Mouse (Mus musculus) ovary, adult 18-20 months (tissue): ENCODE measurements around the gene Olfr330.
"Not testable (repeated sequence)": the region's sequence is repeated elsewhere in the genome, so short reads cannot be mapped to it uniquely, and the experiment has no call there.

ENCODE experiments used
- DNase-seq: peaks from one replicate; pipeline ENCODE4 v3.0.0; 2022; ENCODE audit warnings: low spot score, mixed read lengths

Gene Olfr330

DNA sequence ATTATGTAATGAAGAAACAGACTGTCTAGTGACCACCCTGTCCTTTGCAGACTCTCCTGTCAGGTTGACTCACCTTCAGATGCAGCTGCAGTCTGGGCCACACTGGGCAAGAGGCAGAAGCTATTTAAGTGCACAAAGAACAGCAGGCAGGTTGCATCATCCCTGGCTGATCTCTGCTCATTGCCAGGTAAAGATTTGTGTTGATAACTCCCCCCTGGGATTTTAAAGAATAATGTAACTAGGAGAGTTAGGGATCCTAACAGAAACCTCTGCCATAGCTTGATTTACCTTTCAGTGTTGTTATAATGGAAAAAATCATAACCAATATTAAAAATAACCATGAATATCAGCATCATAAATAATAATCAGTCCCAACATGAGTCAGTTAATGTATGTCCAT lies at the start of gene Olfr330:
Gene Olfr330 (minus strand): TSS at position 101 of the 400 bp plus-strand sequence.
- DNase-seq, result not testable (repeated sequence)

DNA sequence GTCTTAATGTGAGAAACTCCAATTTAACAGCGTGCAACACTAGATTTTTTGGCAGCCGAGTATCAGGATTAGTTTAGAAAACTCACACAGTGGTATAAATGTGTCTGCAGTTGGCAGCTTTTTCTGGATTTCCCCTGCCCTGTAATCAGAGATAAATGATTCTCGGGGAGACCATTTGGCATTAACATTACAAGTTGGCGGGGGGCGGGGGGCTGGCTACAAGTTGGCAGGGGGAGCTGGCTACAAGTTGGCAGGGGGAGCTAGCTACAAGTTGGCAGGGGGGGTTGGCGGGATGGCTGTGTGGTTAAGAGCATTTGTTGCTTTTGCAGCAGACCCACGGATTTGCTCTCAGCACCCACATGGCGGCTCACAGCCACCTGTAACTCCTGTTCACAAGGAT lies 44.0 kb upstream of the Olfr330 start:
- DNase-seq, result no peak

DNA sequence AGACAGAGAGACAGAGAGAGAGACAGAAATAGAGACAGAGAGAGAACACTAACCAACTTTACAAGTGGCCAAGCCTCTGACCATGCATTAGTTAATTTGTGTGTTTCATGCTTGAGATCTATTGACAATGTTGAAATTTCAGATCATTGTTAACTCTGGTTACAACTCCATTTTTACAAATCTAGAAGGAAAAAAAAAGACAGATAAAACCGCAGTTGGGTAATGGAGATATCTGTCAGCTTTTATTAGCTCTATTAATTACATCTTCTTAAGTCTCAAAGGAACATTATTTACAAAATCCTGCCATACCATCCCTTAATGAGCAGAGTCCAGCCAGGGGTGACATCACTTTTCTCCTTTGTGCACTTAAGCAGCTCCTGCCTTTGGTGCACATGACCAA lies 42.8 kb upstream of the Olfr330 start, which contains the start of gene Olfr325:
Gene Olfr325 (plus strand): TSS at position 301 of the 400 bp plus-strand sequence.
- DNase-seq, result no peak

DNA sequence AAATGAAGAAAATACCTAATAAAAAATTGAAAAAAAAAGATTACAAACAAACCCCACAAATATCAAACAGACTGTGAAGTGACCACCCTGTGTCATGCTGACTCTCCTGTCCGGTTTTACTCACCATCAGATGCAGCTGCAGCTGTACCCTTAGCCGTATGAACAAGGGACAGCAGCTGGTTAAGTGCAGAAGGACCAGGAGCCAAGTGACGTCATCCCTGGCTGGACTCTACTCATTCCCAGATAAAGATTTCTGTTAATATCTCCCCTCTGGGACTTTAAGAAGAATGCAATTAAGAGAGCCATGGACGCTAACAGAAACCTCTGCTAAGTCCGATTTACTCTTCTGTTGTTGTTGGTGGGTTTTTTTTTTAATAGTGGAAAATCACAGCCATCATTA lies 35.8 kb upstream of the Olfr330 start, which contains the start of gene Olfr224:
Gene Olfr224 (minus strand): TSS at position 149 of the 400 bp plus-strand sequence.
- DNase-seq, result no peak

DNA sequence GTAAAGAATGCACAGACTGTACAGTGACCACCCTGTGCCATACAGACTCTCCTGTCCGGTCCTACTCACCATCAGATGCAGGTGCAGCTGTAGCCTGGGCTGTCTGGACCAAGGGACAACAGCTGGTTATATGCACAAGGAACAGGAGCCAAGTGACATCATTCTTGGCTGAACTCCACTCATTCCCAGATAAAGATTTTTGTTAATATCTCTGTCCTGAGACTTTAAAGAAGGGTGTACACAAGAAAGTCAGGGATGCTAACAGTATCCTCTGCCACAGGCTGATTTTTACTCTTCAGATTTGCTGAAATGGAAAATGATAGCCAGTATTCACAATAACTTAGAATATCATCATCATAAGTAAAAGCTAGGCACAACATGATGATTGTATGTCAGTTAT lies 20.9 kb upstream of the Olfr330 start, which contains the start of gene Olfr328:
Gene Olfr328 (minus strand): TSS at position 101 of the 400 bp plus-strand sequence.
- DNase-seq, result no peak

DNA sequence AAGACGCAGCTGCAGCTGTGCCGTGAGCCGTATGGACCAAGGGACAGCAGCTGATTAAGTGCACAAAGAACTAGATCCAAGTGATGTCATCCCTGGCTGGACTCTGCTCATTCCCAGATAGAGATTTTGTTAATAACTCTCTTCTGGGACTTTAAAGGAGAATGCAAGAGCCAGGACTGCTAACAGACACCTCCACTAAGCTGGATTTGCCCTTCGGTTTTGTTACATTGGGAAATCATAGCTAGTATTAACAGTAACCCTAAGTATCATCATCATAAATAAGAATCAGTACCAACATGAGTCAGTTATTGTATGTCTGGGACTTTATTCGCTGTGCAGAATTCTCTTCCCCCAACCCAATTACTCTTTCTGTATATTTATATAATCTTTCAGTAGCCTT lies 11.7 kb upstream of the Olfr330 start, which contains the start of gene Olfr329-ps:
Gene Olfr329-ps (minus strand): TSS at position 101 of the 400 bp plus-strand sequence.
- DNase-seq, result no peak

DNA sequence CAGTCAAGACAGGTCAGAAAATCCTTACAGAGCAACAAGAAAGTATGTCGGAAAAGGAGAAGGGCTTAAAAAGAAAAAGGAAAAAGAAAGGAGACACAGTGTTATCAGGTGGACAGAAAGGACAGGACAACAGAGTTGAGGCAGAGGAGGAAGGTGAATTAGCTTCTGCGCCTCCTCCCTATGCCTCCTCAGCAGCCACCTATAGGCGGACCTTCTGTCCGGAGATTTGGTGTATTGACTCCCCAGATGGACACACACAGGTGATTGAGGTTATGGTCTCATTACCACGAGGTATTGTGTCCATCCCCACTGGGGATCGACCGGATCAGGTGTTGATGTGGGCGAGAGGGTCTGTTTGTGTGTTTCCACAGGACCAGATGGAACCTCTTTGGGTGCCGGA lies 14.9 kb downstream of the Olfr330 start:
- peak; percentile 20 for DNase-seq

DNA sequence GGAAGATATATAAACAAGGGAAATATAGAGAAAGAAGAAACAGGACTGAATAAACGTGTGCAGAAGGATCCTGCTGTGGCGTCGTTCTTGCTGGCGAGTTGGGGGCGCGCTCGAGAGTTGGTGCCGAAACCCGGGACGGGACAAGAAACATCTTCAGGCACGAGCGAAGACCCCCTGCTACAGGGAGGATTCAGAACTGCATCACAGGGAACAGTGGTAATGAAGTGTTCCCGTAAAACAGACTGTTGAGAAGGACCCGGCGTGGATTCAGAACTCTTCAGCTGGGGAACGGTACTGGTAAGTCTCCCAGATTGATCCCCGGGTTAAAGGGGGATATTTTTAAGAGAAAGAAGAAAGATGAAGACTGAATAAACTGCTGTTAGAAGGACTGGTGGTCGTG lies 15.7 kb downstream of the Olfr330 start:
- DNase-seq, result peak; percentile 76

DNA sequence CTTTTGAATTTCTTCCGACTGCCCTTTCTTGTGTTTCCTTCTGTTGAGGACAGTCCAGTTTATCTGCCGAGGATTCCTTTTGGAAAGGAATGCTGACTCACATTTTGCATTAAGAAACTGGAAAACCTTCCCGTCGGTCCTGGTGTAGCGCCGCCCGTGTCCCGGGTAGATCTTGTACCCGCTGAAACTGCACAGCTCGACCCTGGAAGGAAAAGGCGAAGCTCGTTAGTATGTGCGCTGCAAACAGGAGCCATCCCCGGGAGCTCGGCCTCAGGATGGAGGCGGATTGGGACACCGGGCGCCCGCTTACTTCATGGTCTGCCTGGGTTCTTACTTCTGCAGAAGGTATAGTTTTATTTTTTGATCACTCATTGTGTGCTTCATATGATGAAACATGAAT lies 25.6 kb downstream of the Olfr330 start:
- not testable (repeated sequence) for DNase-seq

DNA sequence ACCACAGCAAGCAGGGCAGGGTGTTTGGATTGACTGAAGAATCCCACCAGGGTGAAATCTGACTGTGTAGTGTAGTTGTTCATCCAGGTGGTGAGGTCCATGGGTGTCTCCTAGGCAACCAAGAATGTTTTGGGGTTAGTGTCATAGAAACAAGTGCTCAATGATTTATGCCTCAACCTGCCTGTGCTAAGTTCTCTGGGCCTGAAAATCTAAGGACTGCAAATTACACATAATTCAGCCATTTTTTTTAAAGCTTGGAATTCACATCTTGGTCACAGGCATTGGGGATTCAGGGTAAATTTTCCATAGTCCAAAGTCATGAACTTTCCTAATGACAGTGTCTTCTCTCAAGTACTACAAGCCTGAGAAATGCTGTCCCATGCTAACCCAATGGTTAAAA lies 32.2 kb downstream of the Olfr330 start, which contains the start of gene Olfr331:
Gene Olfr331 (minus strand): TSS at position 101 of the 400 bp plus-strand sequence.
- DNase-seq, result not testable (repeated sequence)

DNA sequence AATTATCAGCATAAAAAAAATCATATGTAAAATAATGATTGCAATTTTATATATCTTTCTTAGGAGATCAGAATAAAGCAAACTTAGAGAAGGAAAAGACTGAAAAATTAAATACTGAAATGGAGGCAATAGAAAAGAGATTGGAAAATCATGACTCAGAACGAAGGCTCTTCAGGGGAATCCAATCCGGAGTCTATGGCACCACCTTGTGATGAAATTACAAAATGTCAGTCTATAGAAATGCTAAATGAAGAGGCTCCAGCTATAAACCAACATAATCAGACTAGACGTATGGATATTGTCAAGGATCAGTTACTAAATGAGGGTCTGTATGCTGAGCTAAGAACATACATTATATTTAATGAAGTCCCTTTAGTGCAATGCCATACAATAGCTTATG lies 35.3 kb downstream of the Olfr330 start:
- DNase-seq, result no peak

DNA sequence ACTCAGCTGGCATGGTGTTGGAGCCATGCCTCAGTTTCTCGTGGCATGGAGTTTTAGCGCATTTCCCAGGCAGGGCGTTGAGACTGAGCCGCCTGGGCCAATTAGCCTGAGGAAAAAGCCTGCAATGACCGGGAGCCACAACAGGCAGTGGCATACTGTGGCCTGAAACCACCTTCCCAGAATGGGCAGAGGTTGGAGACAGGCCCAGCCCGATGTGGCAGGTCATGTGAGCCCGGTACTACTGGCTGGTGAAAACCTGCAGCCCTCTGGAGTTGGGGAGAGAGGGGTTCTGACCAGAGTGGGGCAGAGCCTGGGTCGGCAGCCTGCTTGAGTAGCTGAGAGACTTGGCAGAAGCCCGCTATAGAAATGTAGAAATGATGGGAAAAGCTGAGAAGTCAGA lies 35.9 kb downstream of the Olfr330 start:
- no peak for DNase-seq

DNA sequence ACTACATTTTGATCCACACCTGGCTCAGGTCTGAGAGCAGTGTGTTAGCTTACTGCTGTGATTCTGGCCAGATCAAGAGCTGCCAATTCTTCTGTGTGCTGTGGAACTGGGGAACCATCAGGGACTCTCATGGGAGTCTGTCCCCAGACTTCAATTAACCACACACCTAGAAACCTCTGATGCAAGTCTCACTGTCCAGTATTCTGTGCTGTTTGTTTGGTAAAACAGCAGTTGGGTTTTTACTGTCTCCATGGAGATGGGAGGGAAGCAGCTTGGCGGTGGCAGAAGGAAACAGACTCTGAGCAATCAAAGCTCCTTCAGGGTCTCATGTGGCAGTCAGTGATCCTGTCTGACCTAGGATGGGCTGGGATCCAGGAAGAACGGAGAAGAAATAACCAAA lies 42.2 kb downstream of the Olfr330 start, which contains the start of gene Olfr332:
Gene Olfr332 (minus strand): TSS at position 101 of the 400 bp plus-strand sequence.
- no peak for DNase-seq
